Mouse (Mus musculus): ENCODE data around the gene Sox12. TPM values are rescaled to one million over a fixed set of nuclear protein-coding genes. Genes with fewer than 3 reads are reported as not detected.

Sox12 gene
- polyA plus RNA-seq (2017; shearing (Covaris generic)), result 0.21 TPM

DNA sequence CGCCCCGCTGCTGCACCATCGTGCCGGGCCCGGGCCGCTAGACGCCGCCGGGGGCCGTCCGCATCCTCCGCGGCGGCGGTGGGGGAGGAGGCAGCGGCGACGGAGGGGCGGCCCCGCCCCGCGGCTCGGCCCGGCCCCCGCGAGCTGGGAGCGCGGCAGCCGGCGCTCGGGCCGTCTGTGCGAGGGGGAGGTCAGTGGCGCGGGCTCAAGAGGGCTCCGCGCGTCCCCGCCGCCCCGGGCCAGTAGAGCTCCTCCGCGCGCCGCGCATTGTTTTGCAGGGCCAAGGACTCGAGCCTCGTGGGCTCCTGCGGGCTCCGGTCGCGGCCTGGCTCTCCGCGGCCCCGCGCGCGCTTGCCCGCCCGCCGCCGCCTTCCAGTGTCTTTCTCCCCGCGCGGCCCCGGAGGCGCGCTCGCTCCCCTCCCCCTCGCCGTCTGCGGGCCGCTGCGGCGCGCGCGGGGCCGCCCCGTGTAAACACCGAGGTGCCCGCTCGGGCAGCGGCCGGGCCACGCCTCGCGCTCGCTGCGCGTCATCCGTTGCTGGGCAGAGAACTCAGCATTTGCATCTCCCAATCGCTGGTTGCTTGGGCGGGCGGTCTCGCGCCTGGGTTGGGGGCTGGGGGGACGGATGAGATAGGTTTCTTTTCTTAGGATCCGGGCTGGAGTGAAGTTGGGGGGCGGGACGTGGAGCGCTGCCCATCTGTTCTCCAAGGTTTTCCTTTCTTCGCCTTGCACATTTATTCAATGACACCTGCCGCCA, at the start of gene Sox12:
Sox12 (minus strand) TSS at position 384 of the 756 bp plus-strand sequence.

DNA sequence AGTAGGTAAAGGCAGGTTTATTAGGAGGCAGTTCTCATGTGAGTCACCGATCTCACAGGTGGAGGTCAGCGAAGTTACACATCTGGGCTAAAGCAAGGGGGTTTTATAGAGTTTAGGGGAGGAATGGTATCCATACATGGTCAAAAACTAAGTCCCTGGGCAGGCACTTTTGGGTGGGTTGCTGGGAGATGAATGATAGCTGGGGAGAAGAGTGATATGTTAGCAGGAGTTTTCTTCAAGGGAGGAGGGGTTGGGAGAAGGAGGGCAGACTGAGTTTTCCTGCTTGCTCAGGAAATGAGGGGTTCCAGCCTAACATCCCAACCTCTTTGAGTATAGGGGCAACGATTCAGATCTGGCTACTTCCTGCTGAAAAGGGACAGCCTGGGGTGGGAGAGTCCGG, 17.4 kb upstream of the Sox12 start, which contains the start of gene 6820408C15Rik:
6820408C15Rik (plus strand) TSS at position 301 of the 400 bp plus-strand sequence.

DNA sequence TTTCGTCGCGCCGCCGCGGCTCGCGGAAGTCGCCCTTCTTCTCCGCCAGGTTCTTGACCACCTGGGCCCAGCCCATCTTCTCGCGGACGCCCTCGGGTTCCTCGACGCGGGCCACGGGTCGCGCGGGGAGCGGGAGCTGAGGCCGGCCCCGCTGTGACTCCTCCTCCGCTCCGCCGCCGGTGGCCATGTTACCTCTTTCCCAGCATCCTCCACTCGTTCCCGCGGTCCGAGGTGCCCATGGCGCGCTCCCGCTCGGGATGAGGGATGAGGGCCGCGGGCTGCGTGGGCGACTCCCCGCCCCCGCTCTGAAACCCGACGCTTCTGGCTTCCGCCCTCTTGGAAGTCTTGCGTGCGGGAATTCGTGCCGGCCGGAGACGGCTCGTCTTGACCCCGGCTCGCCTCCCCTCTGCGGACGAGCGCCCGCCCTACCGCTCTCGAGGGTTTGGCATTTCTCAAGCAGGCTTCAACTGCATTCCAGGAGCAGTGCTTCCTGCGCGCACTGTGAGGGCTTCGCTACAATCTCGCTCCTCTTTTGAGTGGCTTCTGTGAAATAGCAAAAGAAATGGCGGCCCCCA, 16.8 kb upstream of the Sox12 start, which contains the start of gene Zcchc3:
Zcchc3 (minus strand) TSS at position 437 of the 575 bp plus-strand sequence.

DNA sequence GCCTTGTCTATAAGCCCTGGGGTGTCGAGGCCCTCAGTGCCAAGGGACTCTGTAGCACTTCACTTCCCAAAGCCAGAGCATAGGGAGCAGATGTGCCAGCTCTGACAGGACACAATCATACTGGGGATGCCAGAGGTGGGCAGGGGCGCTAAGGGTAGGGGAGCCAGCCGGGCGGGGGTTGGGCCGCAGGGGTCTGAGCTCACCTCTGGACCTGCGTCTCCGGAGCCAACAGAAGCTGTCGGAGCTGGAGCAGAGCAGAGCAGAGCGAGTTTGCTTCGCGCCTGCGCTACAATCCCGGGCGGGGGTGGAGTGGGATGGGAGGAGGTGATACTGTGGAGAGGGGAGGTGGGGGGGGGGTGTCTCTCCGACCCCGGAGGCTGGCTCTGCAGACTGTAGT, 21.5 kb downstream of the Sox12 start, which contains the start of gene Nrsn2:
Nrsn2 (minus strand) TSS at position 294 of the 397 bp plus-strand sequence.

Other genes with a start within 250 kb of the Sox12 start
- 34.2 TPM for gene Csnk2a1, start 171.2 kb downstream of the Sox12 start, polyA plus RNA-seq (2017; shearing (Covaris generic))
- gene Tbc1d20, start 104.2 kb downstream of the Sox12 start, polyA plus RNA-seq (2017; shearing (Covaris generic)), result 66.3 TPM
- 268 TPM for gene Rbck1, start 65.4 kb downstream of the Sox12 start, polyA plus RNA-seq (2017; shearing (Covaris generic))
- 5.6 TPM for gene Trib3, start 54.0 kb downstream of the Sox12 start, polyA plus RNA-seq (2017; shearing (Covaris generic))
- gene Nrsn2, start 21.4 kb downstream of the Sox12 start, polyA plus RNA-seq (2017; shearing (Covaris generic)), result not detected
- gene Zcchc3, start 17.0 kb upstream of the Sox12 start, polyA plus RNA-seq (2017; shearing (Covaris generic)), result 0.93 TPM
- gene 6820408C15Rik, start 17.5 kb upstream of the Sox12 start, polyA plus RNA-seq (2017; shearing (Covaris generic)), result 0.62 TPM
- not detected for gene Defb23, start 66.6 kb upstream of the Sox12 start, polyA plus RNA-seq (2017; shearing (Covaris generic))
- gene Defb20, start 79.0 kb upstream of the Sox12 start, polyA plus RNA-seq (2017; shearing (Covaris generic)), result not detected
- not detected for gene Defb22, start 92.1 kb upstream of the Sox12 start, polyA plus RNA-seq (2017; shearing (Covaris generic))
- not detected for gene Defb26, start 113.6 kb upstream of the Sox12 start, polyA plus RNA-seq (2017; shearing (Covaris generic))
- gene Defb28, start 120.2 kb upstream of the Sox12 start, polyA plus RNA-seq (2017; shearing (Covaris generic)), result not detected
- gene Defb29, start 142.0 kb upstream of the Sox12 start, polyA plus RNA-seq (2017; shearing (Covaris generic)), result not detected
- not detected for gene Gm17416, start 171.3 kb upstream of the Sox12 start, polyA plus RNA-seq (2017; shearing (Covaris generic))
- not detected for gene Defb21, start 174.7 kb upstream of the Sox12 start, polyA plus RNA-seq (2017; shearing (Covaris generic))
- 1.1 TPM for gene Defb19, start 182.2 kb upstream of the Sox12 start, polyA plus RNA-seq (2017; shearing (Covaris generic))
- gene Defb45, start 201.3 kb upstream of the Sox12 start, polyA plus RNA-seq (2017; shearing (Covaris generic)), result not detected
- gene Defb36, start 206.3 kb upstream of the Sox12 start, polyA plus RNA-seq (2017; shearing (Covaris generic)), result not detected
- not detected for gene Defb25, start 225.0 kb upstream of the Sox12 start, polyA plus RNA-seq (2017; shearing (Covaris generic))
- gene Rem1, start 228.9 kb upstream of the Sox12 start, polyA plus RNA-seq (2017; shearing (Covaris generic)), result not detected